Mouse (Mus musculus): ENCODE data around the gene Cdk15. TPM values are rescaled to one million over a fixed set of nuclear protein-coding genes. Genes with fewer than 3 reads are reported as not detected.

Cdk15 gene
- polyA plus RNA-seq, 1 experiment from 2014 or later: 0.84 TPM

DNA sequence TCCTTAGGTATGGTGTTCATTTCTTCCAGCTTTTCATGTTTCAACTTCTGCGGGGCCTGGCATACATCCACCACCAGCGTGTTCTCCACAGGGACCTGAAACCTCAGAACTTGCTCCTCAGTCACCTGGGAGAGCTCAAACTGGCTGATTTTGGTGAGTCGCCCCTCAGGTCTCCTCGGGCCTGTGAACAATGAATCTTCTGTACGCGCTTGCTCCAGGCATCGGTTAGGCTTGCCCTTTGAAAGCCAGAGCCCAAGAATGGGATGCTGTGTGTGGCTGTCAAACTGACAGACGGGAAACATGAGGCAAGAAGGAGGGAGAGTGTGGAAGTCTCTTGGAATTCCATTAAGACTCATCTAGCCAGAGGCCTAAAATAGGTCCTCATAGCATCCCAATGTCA lies 31.0 kb downstream of the Cdk15 start:
- Histone ChIP-seq H3K27ac (no peak overlapping the region), H3K4me3 (replicated peaks; ENCODE audit: low read depth, low read length) (no peak overlapping the region), H3K9me3 (replicated peaks; ENCODE audit: low read length) (no peaks in the 10 kb centered on the region), H3K4me1 (replicated peaks; ENCODE audit: insufficient read depth, low read length) (no peaks in the 10 kb centered on the region), H3K36me3 (ENCODE audit: insufficient read depth, low read length) (no peaks in the 10 kb centered on the region), H3K9ac (ENCODE audit: low read depth, low read length) (no peak overlapping the region), H3K4me2 (ENCODE audit: low read length) (no peak overlapping the region), H3K27me3 (ENCODE audit: insufficient read depth, low read length) (no peaks in the 10 kb centered on the region)
- 66% methylated on average over 8 of the region's 8 CpGs for WGBS
- DNase-seq (ENCODE audit: low spot score): no peak
- no peak for TF ChIP-seq CTCF (IDR thresholded peaks at IDR 0.05; ENCODE audit: low read depth)
- no peak for ATAC-seq (replicated peaks; ENCODE audit: low FRiP score, low read depth)

DNA sequence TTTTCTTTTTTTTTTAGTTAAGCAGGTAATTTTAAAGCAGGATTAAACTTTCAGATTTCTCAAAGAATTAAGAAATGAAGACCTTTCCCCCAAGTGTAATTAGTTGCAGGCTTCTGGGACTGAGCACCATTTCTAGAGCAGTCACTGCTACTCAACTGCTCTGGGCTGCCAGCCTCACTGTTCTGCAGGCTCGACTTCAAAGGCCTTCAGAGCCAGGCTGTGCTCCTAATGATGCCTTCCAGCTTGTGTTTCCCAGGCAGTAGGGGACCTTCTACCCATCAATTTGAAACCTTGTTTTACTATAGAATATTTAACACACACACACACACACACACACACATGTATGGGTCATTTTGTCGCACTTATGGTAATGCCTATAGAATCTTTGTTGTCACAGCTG lies 34.9 kb downstream of the Cdk15 start:
- Histone ChIP-seq H3K4me1 (replicated peaks; ENCODE audit: insufficient read depth, low read length) (no peaks in the 10 kb centered on the region), H3K36me3 (ENCODE audit: insufficient read depth, low read length) (no peaks in the 10 kb centered on the region), H3K4me2 (ENCODE audit: low read length) (no peak overlapping the region), H3K27me3 (ENCODE audit: insufficient read depth, low read length) (no peaks in the 10 kb centered on the region), H3K4me3 (replicated peaks; ENCODE audit: low read depth, low read length) (no peak overlapping the region), H3K9ac (ENCODE audit: low read depth, low read length) (no peak overlapping the region), H3K27ac (no peak overlapping the region), H3K9me3 (replicated peaks; ENCODE audit: low read length) (no peaks in the 10 kb centered on the region)
- 34% methylated on average over 2 of the region's 2 CpGs for WGBS
- DNase-seq (ENCODE audit: low spot score): no peak
- ATAC-seq (replicated peaks; ENCODE audit: low FRiP score, low read depth): no peak
- TF ChIP-seq CTCF (IDR thresholded peaks at IDR 0.05; ENCODE audit: low read depth): no peak

- Histone ChIP-seq H3K4me1 (replicated peaks; ENCODE audit: insufficient read depth, low read length) (no peaks in the 10 kb centered on the region), H3K9ac (ENCODE audit: low read depth, low read length) (no peak overlapping the region), H3K4me2 (ENCODE audit: low read length) (no peak overlapping the region), H3K9me3 (replicated peaks; ENCODE audit: low read length) (no peaks in the 10 kb centered on the region), H3K36me3 (ENCODE audit: insufficient read depth, low read length) (no peaks in the 10 kb centered on the region), H3K4me3 (replicated peaks; ENCODE audit: low read depth, low read length) (no peak overlapping the region), H3K27ac (peak overlapping the region; percentile 39), H3K27me3 (ENCODE audit: insufficient read depth, low read length) (no peaks in the 10 kb centered on the region)
- DNase-seq (ENCODE audit: low spot score) (peak; percentile 68), ATAC-seq (replicated peaks; ENCODE audit: low FRiP score, low read depth) (no peak)
- TF ChIP-seq CTCF (IDR thresholded peaks at IDR 0.05; ENCODE audit: low read depth): no peak
- WGBS: 58% methylated on average over 1 of the region's 1 CpGs
Observed at GRCm38 (mm10) chr1:59295769-59296168, 39.1 kb downstream of the Cdk15 start.

DNA sequence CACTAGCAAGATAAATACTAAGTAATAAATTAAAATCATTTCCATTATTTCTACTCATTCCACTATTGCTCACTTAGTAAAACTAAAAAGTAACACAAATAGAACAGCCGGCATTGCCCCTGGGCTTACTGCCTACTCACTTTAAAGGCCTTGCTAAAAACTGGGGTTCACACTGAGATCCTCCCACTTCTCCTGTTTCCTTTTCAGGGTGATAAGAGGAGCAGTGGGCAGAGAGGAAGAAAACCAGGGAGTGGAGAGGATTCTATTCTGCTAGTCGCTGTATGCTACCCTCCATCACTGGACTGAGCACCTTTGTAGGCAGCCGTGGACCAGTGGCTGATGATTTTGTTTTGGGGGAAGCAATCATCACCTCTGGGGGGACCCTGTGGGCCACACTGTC lies 40.5 kb downstream of the Cdk15 start:
- no peak overlapping the region for H3K4me2 ChIP-seq (ENCODE audit: low read length)
- WGBS: 72% methylated on average over 3 of the region's 3 CpGs
- H3K4me1 ChIP-seq (replicated peaks; ENCODE audit: insufficient read depth, low read length): no peaks in the 10 kb centered on the region
- ATAC-seq (replicated peaks; ENCODE audit: low FRiP score, low read depth) (no peak), DNase-seq (ENCODE audit: low spot score) (no peak)
- H3K9me3 ChIP-seq (replicated peaks; ENCODE audit: low read length): no peaks in the 10 kb centered on the region
- H3K27me3 ChIP-seq (ENCODE audit: insufficient read depth, low read length): no peaks in the 10 kb centered on the region
- H3K36me3 ChIP-seq (ENCODE audit: insufficient read depth, low read length): no peaks in the 10 kb centered on the region
- H3K9ac ChIP-seq (ENCODE audit: low read depth, low read length): no peak overlapping the region
- no peak for TF ChIP-seq CTCF (IDR thresholded peaks at IDR 0.05; ENCODE audit: low read depth)
- no peak overlapping the region for H3K4me3 ChIP-seq (replicated peaks; ENCODE audit: low read depth, low read length)
- H3K27ac ChIP-seq: no peak overlapping the region

DNA sequence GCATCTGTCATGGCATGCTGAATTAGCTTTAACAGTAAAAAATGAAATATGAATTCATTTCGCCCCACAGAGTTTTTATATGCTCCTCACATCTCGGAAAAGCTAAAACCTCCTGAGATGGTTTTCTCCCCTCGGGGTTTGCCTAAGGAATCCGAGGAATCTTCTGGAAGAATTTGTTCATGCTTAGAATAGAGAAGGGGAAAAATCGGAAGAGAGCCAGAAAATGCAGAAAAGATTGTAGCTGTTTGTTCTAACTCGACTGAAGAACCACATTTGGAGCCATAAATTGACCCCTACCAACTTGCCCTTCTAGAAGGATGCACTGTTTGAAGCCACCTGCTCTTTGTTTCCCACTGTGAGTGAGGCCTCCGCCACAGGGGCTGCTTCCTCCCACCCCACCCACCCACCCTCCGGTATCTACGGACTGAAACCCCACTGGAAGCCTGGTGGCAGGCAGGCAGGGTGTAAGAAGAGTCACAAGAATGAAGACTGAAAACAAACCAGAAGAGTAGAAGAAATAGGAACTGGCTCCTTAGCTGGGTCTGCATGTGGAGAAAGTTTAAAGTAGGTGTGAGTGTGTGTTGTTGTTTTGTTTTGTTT lies 41.9 kb downstream of the Cdk15 start:
- TF ChIP-seq CTCF (IDR thresholded peaks at IDR 0.05; ENCODE audit: low read depth): no peak
- 49% methylated on average over 9 of the region's 9 CpGs for WGBS
- ATAC-seq (replicated peaks; ENCODE audit: low FRiP score, low read depth) (no peak), DNase-seq (ENCODE audit: low spot score) (peak; percentile 64)
- Histone ChIP-seq H3K9ac (ENCODE audit: low read depth, low read length) (no peak overlapping the region), H3K9me3 (replicated peaks; ENCODE audit: low read length) (no peaks in the 10 kb centered on the region), H3K4me3 (replicated peaks; ENCODE audit: low read depth, low read length) (no peak overlapping the region), H3K27ac (no peak overlapping the region), H3K36me3 (ENCODE audit: insufficient read depth, low read length) (no peaks in the 10 kb centered on the region), H3K4me1 (replicated peaks; ENCODE audit: insufficient read depth, low read length) (no peaks in the 10 kb centered on the region), H3K27me3 (ENCODE audit: insufficient read depth, low read length) (no peaks in the 10 kb centered on the region), H3K4me2 (ENCODE audit: low read length) (no peak overlapping the region)

- Histone ChIP-seq H3K36me3 (ENCODE audit: insufficient read depth, low read length) (no peaks in the 10 kb centered on the region), H3K27me3 (ENCODE audit: insufficient read depth, low read length) (no peaks in the 10 kb centered on the region), H3K9ac (ENCODE audit: low read depth, low read length) (no peak overlapping the region), H3K4me3 (replicated peaks; ENCODE audit: low read depth, low read length) (no peak overlapping the region), H3K4me2 (ENCODE audit: low read length) (no peak overlapping the region), H3K9me3 (replicated peaks; ENCODE audit: low read length) (no peaks in the 10 kb centered on the region), H3K27ac (no peak overlapping the region), H3K4me1 (replicated peaks; ENCODE audit: insufficient read depth, low read length) (no peaks in the 10 kb centered on the region)
- 92% methylated on average over 5 of the region's 5 CpGs for WGBS
- DNase-seq (ENCODE audit: low spot score) (no peak), ATAC-seq (replicated peaks; ENCODE audit: low FRiP score, low read depth) (no peak)
- TF ChIP-seq CTCF (IDR thresholded peaks at IDR 0.05; ENCODE audit: low read depth): no peak
Observed at GRCm38 (mm10) chr1:59307310-59307709, 50.6 kb downstream of the Cdk15 start.
